Mouse (Mus musculus) olfactory bulb, adult 2 months (tissue): ENCODE results near the gene Gm12216. TPM values are rescaled to one million over a fixed set of nuclear protein-coding genes. Genes with fewer than 3 reads are reported as not detected.

Experiments
- H3K27ac ChIP-seq: fragments of 200-500 bp; 2 replicates; pipeline ENCODE4 v1.5.1; 2012; ENCODE audit warnings: low read depth, low read length; ENCODE audit not compliant: insufficient read depth
- H3K4me1 ChIP-seq: fragments of 200-500 bp; 2 replicates; pipeline ENCODE4 v1.6.1; 2012; ENCODE audit warnings: low read length; ENCODE audit not compliant: control insufficient read depth, insufficient read depth
- H3K4me3 ChIP-seq: fragments of 200-500 bp; 2 replicates; pipeline ENCODE4 v1.5.1; 2012; ENCODE audit warnings: mild to moderate bottlenecking, low read depth, low read length, moderate library complexity; ENCODE audit not compliant: insufficient read depth
- CTCF ChIP-seq: fragments of 200-500 bp; IDR thresholded peaks from 2 replicates; pipeline ENCODE4 v1.5.1; 2012; ENCODE audit warnings: low read depth, mild to moderate bottlenecking, low read length, moderate library complexity; ENCODE audit not compliant: insufficient read depth
- POLR2A ChIP-seq: fragments of 200-500 bp; IDR thresholded peaks from 2 replicates; pipeline ENCODE4 v1.6.1; 2012; ENCODE audit warnings: mild to moderate bottlenecking, low read depth, low read length, moderate library complexity; ENCODE audit not compliant: insufficient read depth
- WGBS: fragments of 180-500 bp; shearing (Covaris S2); methylation state at CpG from one replicate; pipeline ENCODE4 v1.1.7; 2018; 5-methylcytosine and 5-hydroxymethylcytosine counted together
- polyA plus RNA-seq: library from polyadenylated mRNA; stranded (reverse); fragments of >200 nt; gene quantifications from 2 replicates; pipeline ENCODE4 v1.2.4, GENCODE M21; 2012; ENCODE audit warnings: low replicate concordance; ENCODE audit not compliant: missing spikeins, insufficient read depth, insufficient read length

Gm12216 gene
- polyA plus RNA-seq, 1 experiment = not detected

- 47% methylated on average over 5 of the region's 5 CpGs for WGBS
- TF ChIP-seq POLR2A = no peak
- no peak for TF ChIP-seq CTCF
- Histone ChIP-seq H3K27ac (no peak overlapping the region), H3K4me1 (no peaks in the 10 kb centered on the region), H3K4me3 (no peak overlapping the region)
Observed at GRCm38 (mm10) chr11:53853665-53854064, 5.4 kb downstream of the Gm12216 start.

GRCm38 (mm10) chr11:53851795-53852194 lies 7.3 kb downstream of the Gm12216 start:
- whole genome bisulfite sequencing = 62% methylated on average over 5 of the region's 5 CpGs
- Histone ChIP-seq H3K27ac (no peak overlapping the region), H3K4me1 (no peaks in the 10 kb centered on the region), H3K4me3 (no peak overlapping the region)
- TF ChIP-seq POLR2A = no peak
- TF ChIP-seq CTCF = no peak

- Histone ChIP-seq H3K4me3 (no peak overlapping the region), H3K27ac (no peak overlapping the region), H3K4me1 (no peaks in the 10 kb centered on the region)
- TF ChIP-seq POLR2A (no peak), CTCF (peak; percentile 66; the same call in 1 of the 2 replicates)
- 51% methylated on average over 9 of the region's 9 CpGs for WGBS
Observed at GRCm38 (mm10) chr11:53849588-53850320, 9.3 kb downstream of the Gm12216 start.

- Histone ChIP-seq H3K27ac (no peak overlapping the region), H3K4me3 (no peak overlapping the region), H3K4me1 (peaks cover 8% of the 10 kb centered on the region)
- 90% methylated on average over 6 of the region's 6 CpGs for WGBS
- TF ChIP-seq POLR2A (no peak), CTCF (no peak)
Observed at GRCm38 (mm10) chr11:53845680-53846079, 13.4 kb downstream of the Gm12216 start.

- TF ChIP-seq POLR2A = no peak
- no peak for TF ChIP-seq CTCF
- WGBS = 92% methylated on average over 10 of the region's 10 CpGs
- peaks cover 8% of the 10 kb centered on the region for H3K4me1 ChIP-seq
- no peak overlapping the region for H3K4me3 ChIP-seq
- H3K27ac ChIP-seq = no peak overlapping the region
Observed at GRCm38 (mm10) chr11:53843106-53843505, 15.9 kb downstream of the Gm12216 start.

GRCm38 (mm10) chr11:53842161-53842581 lies 16.9 kb downstream of the Gm12216 start:
- no peak for TF ChIP-seq POLR2A
- Histone ChIP-seq H3K4me1 (peaks cover 8% of the 10 kb centered on the region), H3K4me3 (no peak overlapping the region), H3K27ac (no peak overlapping the region)
- WGBS = 39% methylated on average over 4 of the region's 4 CpGs

- no peak for TF ChIP-seq CTCF
- TF ChIP-seq POLR2A = no peak
- Histone ChIP-seq H3K4me3 (no peak overlapping the region), H3K27ac (no peak overlapping the region), H3K4me1 (peaks cover 8% of the 10 kb centered on the region)
- WGBS = 71% methylated on average over 12 of the region's 12 CpGs
Observed at GRCm38 (mm10) chr11:53841514-53841913, 17.5 kb downstream of the Gm12216 start.

GRCm38 (mm10) chr11:53839663-53840642 lies 19.1 kb downstream of the Gm12216 start:
- Histone ChIP-seq H3K4me3 (no peak overlapping the region), H3K4me1 (peaks cover 8% of the 10 kb centered on the region), H3K27ac (no peak overlapping the region)
- WGBS = 81% methylated on average over 8 of the region's 8 CpGs
- no peak for TF ChIP-seq CTCF
- no peak for TF ChIP-seq POLR2A

GRCm38 (mm10) chr11:53839147-53839546 lies 19.9 kb downstream of the Gm12216 start:
- no peak for TF ChIP-seq POLR2A
- TF ChIP-seq CTCF = no peak

More at GRCm38 (mm10) chr11:53839147-53839546, 19.9 kb downstream of the Gm12216 start:
- Histone ChIP-seq H3K4me1 (peaks cover 8% of the 10 kb centered on the region), H3K27ac (no peak overlapping the region), H3K4me3 (no peak overlapping the region)
- WGBS = 92% methylated on average over 6 of the region's 6 CpGs
